Mouse (Mus musculus) embryonic facial prominence, embryonic 15.5 days (tissue): ENCODE measurements around the gene Mvb12b. TPM values are rescaled to one million over a fixed set of nuclear protein-coding genes. Genes with fewer than 3 reads are reported as not detected.

Source experiments
- ATAC-seq: fragments of 200-750 bp; cut with Nextera tagmentation; 2 replicates; pipeline ENCODE4 v1.8.0; 2017; ENCODE audit warnings: low read depth, moderate TSS enrichment; ENCODE audit not compliant: insufficient number of reproducible peaks, low FRiP score, low TSS enrichment
- H3K27ac ChIP-seq: fragments of 300-500 bp; sonication (generic); replicated peaks from 2 replicates; pipeline ENCODE4 v1.5.1; 2015; ENCODE audit warnings: mild to moderate bottlenecking, inconsistent platforms
- H3K27me3 ChIP-seq: fragments of 300-500 bp; sonication (generic); 2 replicates; pipeline ENCODE4 v1.6.1; 2015; ENCODE audit warnings: inconsistent platforms
- H3K36me3 ChIP-seq: fragments of 300-500 bp; sonication (generic); 2 replicates; pipeline ENCODE4 v1.6.1; 2015; ENCODE audit warnings: mild to moderate bottlenecking, inconsistent platforms
- H3K4me1 ChIP-seq: fragments of 300-500 bp; sonication (generic); 2 replicates; pipeline ENCODE4 v1.6.1; 2015; ENCODE audit warnings: inconsistent platforms
- H3K4me2 ChIP-seq: fragments of 300-500 bp; sonication (generic); replicated peaks from 2 replicates; pipeline ENCODE4 v1.6.1; 2015; ENCODE audit warnings: mild to moderate bottlenecking, inconsistent platforms
- H3K4me3 ChIP-seq: fragments of 300-500 bp; sonication (generic); replicated peaks from 2 replicates; pipeline ENCODE4 v1.5.1; 2015; ENCODE audit warnings: mild to moderate bottlenecking, inconsistent platforms
- H3K9ac ChIP-seq: fragments of 300-500 bp; sonication (generic); 2 replicates; pipeline ENCODE4 v1.6.1; 2015; ENCODE audit warnings: inconsistent platforms
- H3K9me3 ChIP-seq: fragments of 300-500 bp; sonication (generic); replicated peaks from 2 replicates; pipeline ENCODE4 v1.6.1; 2016; ENCODE audit warnings: inconsistent platforms
- WGBS: fragments of 180-500 bp; shearing (Covaris S2); methylation state at CpG from one replicate; pipeline ENCODE4 v1.1.7; 2015; 5-methylcytosine and 5-hydroxymethylcytosine counted together
- polyA plus RNA-seq: library from polyadenylated mRNA; unstranded; fragments of >200 nt; fragmentation: Nextera tagmentation; extraction: Ambion mirVana; gene quantifications from 2 replicates; pipeline ENCODE4 v1.2.1, GENCODE M21; 2015

Gene Mvb12b
- polyA plus RNA-seq, 1 experiment from 2014 or later, result 22.8 TPM

GRCm38 (mm10) chr2:33753630-33754316, 134.0 kb downstream of the Mvb12b start:
- H3K27me3 ChIP-seq, result no peaks in the 10 kb centered on the region
- H3K9me3 ChIP-seq, result no peaks in the 10 kb centered on the region
- peaks cover 11% of the 10 kb centered on the region for H3K36me3 ChIP-seq
- H3K9ac ChIP-seq, result no peak overlapping the region
- peak overlapping the region; percentile 92 for H3K27ac ChIP-seq
- H3K4me1 ChIP-seq, result peaks cover 37% of the 10 kb centered on the region
- peak overlapping the region; percentile 29; the same call in 1 of the 2 replicates for H3K4me2 ChIP-seq
- no peak overlapping the region for H3K4me3 ChIP-seq
- 7% methylated on average over 15 of the region's 15 CpGs for WGBS
- ATAC-seq, result peak; percentile 86

- H3K27me3 ChIP-seq, result no peaks in the 10 kb centered on the region
- WGBS, result 81% methylated on average over 7 of the region's 7 CpGs
- H3K4me1 ChIP-seq, result peaks cover 34% of the 10 kb centered on the region
- H3K4me2 ChIP-seq, result no peak overlapping the region
- no peak overlapping the region for H3K4me3 ChIP-seq
- no peak overlapping the region for H3K9ac ChIP-seq
- H3K9me3 ChIP-seq, result no peaks in the 10 kb centered on the region
- no peak for ATAC-seq
- H3K27ac ChIP-seq, result no peak overlapping the region
- peaks cover 18% of the 10 kb centered on the region for H3K36me3 ChIP-seq
These were observed 137.1 kb downstream of the Mvb12b start for GRCm38 (mm10) chr2:33750611-33751010.

GRCm38 (mm10) chr2:33746471-33746870, 141.3 kb downstream of the Mvb12b start:
- H3K27ac ChIP-seq, result peak overlapping the region; percentile 66; the same call in 1 of the 2 replicates
- H3K4me3 ChIP-seq, result no peak overlapping the region
- peak; percentile 49; the same call in 1 of the 2 replicates for ATAC-seq
- no peaks in the 10 kb centered on the region for H3K9me3 ChIP-seq
- peaks cover 18% of the 10 kb centered on the region for H3K36me3 ChIP-seq
- 0 out of 2 replicates have a peak, but pooled peaks cover 5% of the 10 kb centered on the region for H3K4me1 ChIP-seq
- H3K27me3 ChIP-seq, result no peaks in the 10 kb centered on the region
- no peak overlapping the region for H3K4me2 ChIP-seq
- H3K9ac ChIP-seq, result no peak overlapping the region
- WGBS, result 5% methylated on average over 5 of the region's 5 CpGs

- Histone ChIP-seq H3K4me1 (0 out of 2 replicates have a peak, but pooled peaks cover 5% of the 10 kb centered on the region), H3K4me3 (no peak overlapping the region), H3K36me3 (peaks cover 18% of the 10 kb centered on the region), H3K4me2 (no peak overlapping the region), H3K27ac (no peak overlapping the region), H3K9ac (no peak overlapping the region), H3K27me3 (no peaks in the 10 kb centered on the region), H3K9me3 (no peaks in the 10 kb centered on the region)
- no peak for ATAC-seq
- 73% methylated on average over 5 of the region's 5 CpGs for WGBS
These were observed 142.0 kb downstream of the Mvb12b start for GRCm38 (mm10) chr2:33745724-33746123.

- Histone ChIP-seq H3K4me2 (no peak overlapping the region), H3K27me3 (no peaks in the 10 kb centered on the region), H3K27ac (no peak overlapping the region), H3K9me3 (no peaks in the 10 kb centered on the region), H3K4me3 (no peak overlapping the region), H3K9ac (no peak overlapping the region), H3K4me1 (peaks cover 16% of the 10 kb centered on the region), H3K36me3 (peaks cover 7% of the 10 kb centered on the region; the same call in 1 of the 2 replicates)
- WGBS, result 57% methylated on average over 3 of the region's 3 CpGs
- 0 out of 2 replicates have a peak, but pooled peaks have one; percentile 15 for ATAC-seq
These were observed 150.6 kb downstream of the Mvb12b start for GRCm38 (mm10) chr2:33737128-33737527.

GRCm38 (mm10) chr2:33736722-33737121, 151.0 kb downstream of the Mvb12b start:
- H3K9ac ChIP-seq, result no peak overlapping the region
- H3K4me3 ChIP-seq, result no peak overlapping the region
- 0 out of 2 replicates have a peak, but pooled peaks have one; percentile 11 for ATAC-seq
- H3K4me2 ChIP-seq, result no peak overlapping the region
- no peaks in the 10 kb centered on the region for H3K9me3 ChIP-seq
- WGBS, result 2% methylated on average over 2 of the region's 2 CpGs
- H3K27ac ChIP-seq, result peak overlapping the region; percentile 71
- H3K27me3 ChIP-seq, result no peaks in the 10 kb centered on the region
- H3K4me1 ChIP-seq, result peaks cover 16% of the 10 kb centered on the region
- peaks cover 11% of the 10 kb centered on the region; the same call in 1 of the 2 replicates for H3K36me3 ChIP-seq

- Histone ChIP-seq H3K4me3 (no peak overlapping the region), H3K27me3 (no peaks in the 10 kb centered on the region), H3K9ac (no peak overlapping the region), H3K4me1 (peaks cover 20% of the 10 kb centered on the region), H3K36me3 (peaks cover 14% of the 10 kb centered on the region), H3K9me3 (no peaks in the 10 kb centered on the region), H3K4me2 (no peak overlapping the region), H3K27ac (no peak overlapping the region)
- WGBS, result 40% methylated on average over 10 of the region's 10 CpGs
- no peak for ATAC-seq
These were observed 152.8 kb downstream of the Mvb12b start for GRCm38 (mm10) chr2:33734781-33735485.

- Histone ChIP-seq H3K27me3 (no peaks in the 10 kb centered on the region), H3K9me3 (no peaks in the 10 kb centered on the region), H3K27ac (no peak overlapping the region), H3K4me1 (0 out of 2 replicates have a peak, but pooled peaks cover 5% of the 10 kb centered on the region), H3K4me3 (no peak overlapping the region), H3K36me3 (peaks cover 14% of the 10 kb centered on the region), H3K9ac (no peak overlapping the region), H3K4me2 (no peak overlapping the region)
- WGBS, result 33% methylated on average over 5 of the region's 5 CpGs
- ATAC-seq, result no peak
These were observed 158.0 kb downstream of the Mvb12b start for GRCm38 (mm10) chr2:33729701-33730100.

GRCm38 (mm10) chr2:33727199-33727598, 160.5 kb downstream of the Mvb12b start:
- no peaks in the 10 kb centered on the region for H3K27me3 ChIP-seq
- peaks cover 8% of the 10 kb centered on the region for H3K36me3 ChIP-seq
- ATAC-seq, result no peak
- no peak overlapping the region for H3K9ac ChIP-seq
- H3K27ac ChIP-seq, result no peak overlapping the region
- WGBS, result 46% methylated on average over 6 of the region's 6 CpGs
- no peaks in the 10 kb centered on the region for H3K9me3 ChIP-seq
- H3K4me2 ChIP-seq, result no peak overlapping the region
- no peak overlapping the region for H3K4me3 ChIP-seq
- 0 out of 2 replicates have a peak, but pooled peaks cover 5% of the 10 kb centered on the region for H3K4me1 ChIP-seq

- Histone ChIP-seq H3K9me3 (no peaks in the 10 kb centered on the region), H3K4me2 (no peak overlapping the region), H3K27me3 (peaks cover 10% of the 10 kb centered on the region), H3K27ac (no peak overlapping the region), H3K36me3 (no peaks in the 10 kb centered on the region), H3K9ac (no peak overlapping the region), H3K4me1 (peaks cover 51% of the 10 kb centered on the region), H3K4me3 (no peak overlapping the region)
- no peak for ATAC-seq
- WGBS, result 14% methylated on average over 9 of the region's 9 CpGs
These were observed 167.3 kb downstream of the Mvb12b start for GRCm38 (mm10) chr2:33720380-33720898.

GRCm38 (mm10) chr2:33719339-33720066, 168.2 kb downstream of the Mvb12b start:
- H3K4me1 ChIP-seq, result peaks cover 58% of the 10 kb centered on the region
- 0 out of 2 replicates have a peak overlapping the region, but pooled peaks have one; percentile 76 for H3K27ac ChIP-seq
- no peaks in the 10 kb centered on the region for H3K9me3 ChIP-seq
- no peak for ATAC-seq
- H3K9ac ChIP-seq, result no peak overlapping the region
- no peaks in the 10 kb centered on the region for H3K36me3 ChIP-seq
- no peak overlapping the region for H3K4me2 ChIP-seq
- 28% methylated on average over 12 of the region's 12 CpGs for WGBS
- peaks cover 17% of the 10 kb centered on the region for H3K27me3 ChIP-seq
- no peak overlapping the region for H3K4me3 ChIP-seq
